Mouse (Mus musculus): ENCODE measurements at regions not wholly inside any gene's neighbourhood (a gene's known extent, or its start where the extent isn't known, plus 50 kb on each side); places are given as distances from the start of the nearest gene placed in this dataset.
"Not testable (repeated sequence)": the region's sequence is repeated elsewhere in the genome, so short reads cannot be mapped to it uniquely, and the experiment has no call there.

DNA sequence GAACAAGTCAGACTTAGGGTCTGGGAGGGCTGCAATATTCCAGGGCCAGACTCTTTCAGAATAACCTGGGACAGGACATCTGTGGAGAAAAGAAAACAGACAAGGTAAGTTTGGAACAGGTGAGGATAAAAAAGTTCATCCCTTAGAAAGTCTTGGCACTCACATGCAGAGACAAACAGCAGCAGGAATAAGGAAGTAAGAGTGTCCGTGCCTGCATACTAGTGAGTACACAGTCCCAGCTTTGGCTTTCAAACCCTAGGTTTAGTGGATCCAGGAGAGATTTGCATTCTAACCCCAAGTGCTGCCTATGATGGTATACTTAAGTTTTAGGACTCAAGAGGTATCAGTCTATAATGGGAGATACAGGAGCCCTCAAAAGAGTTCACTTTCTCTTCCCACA is 642.9 kb upstream of the Zfp386 start:
- Histone ChIP-seq H3K9me3 (ENCODE audit: control insufficient read depth, low read length) (no peaks in the 10 kb centered on the region), H3K4me3 (ENCODE audit: low read length) (no peak overlapping the region), H3K9ac (ENCODE audit: low read length) (no peak overlapping the region), H3K4me2 (ENCODE audit: low read depth, low read length) (no peak overlapping the region), H3K4me1 (replicated peaks; ENCODE audit: control insufficient read depth, insufficient read depth, low read length) (no peaks in the 10 kb centered on the region), H3K36me3 (ENCODE audit: control insufficient read depth, insufficient read depth, low read length) (no peaks in the 10 kb centered on the region), H3K27me3 (ENCODE audit: control insufficient read depth, insufficient read depth, low read depth, low read length) (no peaks in the 10 kb centered on the region), H3K27ac (ENCODE audit: low read length) (no peak overlapping the region)
- no peak for ATAC-seq (ENCODE audit: low read depth)
- 75% methylated on average over 1 of the region's 1 CpGs for WGBS

DNA sequence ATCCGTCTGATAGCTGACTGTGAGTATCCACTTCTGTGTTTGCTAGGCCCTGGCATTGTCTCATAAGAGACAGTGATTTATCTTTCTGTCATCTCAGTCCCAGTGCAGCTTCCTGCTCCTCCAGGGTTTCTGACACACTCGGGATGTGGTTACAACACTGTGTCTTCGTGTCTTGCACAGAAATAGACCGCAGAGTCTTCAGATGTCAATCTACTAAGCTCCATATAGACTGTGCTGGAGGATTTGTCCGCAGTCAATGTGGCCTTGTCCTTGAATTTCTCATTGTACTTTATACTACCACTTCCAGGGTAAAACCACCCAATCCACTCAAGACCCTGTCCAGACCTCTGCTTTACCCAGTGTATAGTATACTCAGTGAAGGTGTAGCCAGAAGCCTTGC is 601.3 kb upstream of the Zfp386 start:
- H3K4me3 ChIP-seq (ENCODE audit: low read length); H3K9me3 ChIP-seq (ENCODE audit: control insufficient read depth, low read length); ATAC-seq (ENCODE audit: low read depth); H3K27ac ChIP-seq (ENCODE audit: low read length); H3K4me1 ChIP-seq (replicated peaks; ENCODE audit: control insufficient read depth, insufficient read depth, low read length); H3K36me3 ChIP-seq (ENCODE audit: control insufficient read depth, insufficient read depth, low read length); H3K9ac ChIP-seq (ENCODE audit: low read length); H3K27me3 ChIP-seq (ENCODE audit: control insufficient read depth, insufficient read depth, low read depth, low read length); H3K4me2 ChIP-seq (ENCODE audit: low read depth, low read length): not testable (repeated sequence)
- 58% methylated on average over 1 of the region's 5 CpGs for WGBS

DNA sequence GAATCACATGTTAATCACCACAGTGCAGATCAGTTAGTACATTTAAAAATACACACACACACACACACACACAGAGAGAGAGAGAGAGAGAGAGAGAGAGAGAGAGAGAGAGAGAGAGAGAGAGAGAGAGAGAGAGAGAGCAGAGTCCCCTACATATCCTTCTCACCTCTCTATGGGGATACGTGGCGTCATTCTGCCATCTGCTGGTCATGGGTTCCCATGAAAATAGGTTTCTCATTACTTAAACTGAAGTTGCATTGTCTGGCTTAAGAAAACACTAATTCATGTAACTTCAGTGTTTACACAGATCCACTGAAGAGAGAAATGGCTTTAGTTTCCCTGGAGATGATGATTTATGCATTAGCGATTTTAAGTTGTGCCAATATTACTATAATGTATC is 594.9 kb upstream of the Zfp386 start:
- H3K9ac ChIP-seq (ENCODE audit: low read length); H3K9me3 ChIP-seq (ENCODE audit: control insufficient read depth, low read length); H3K4me3 ChIP-seq (ENCODE audit: low read length); ATAC-seq (ENCODE audit: low read depth); H3K36me3 ChIP-seq (ENCODE audit: control insufficient read depth, insufficient read depth, low read length); H3K27ac ChIP-seq (ENCODE audit: low read length); H3K4me2 ChIP-seq (ENCODE audit: low read depth, low read length); H3K27me3 ChIP-seq (ENCODE audit: control insufficient read depth, insufficient read depth, low read depth, low read length); H3K4me1 ChIP-seq (replicated peaks; ENCODE audit: control insufficient read depth, insufficient read depth, low read length): not testable (repeated sequence)
- 59% methylated on average over 3 of the region's 3 CpGs for WGBS

DNA sequence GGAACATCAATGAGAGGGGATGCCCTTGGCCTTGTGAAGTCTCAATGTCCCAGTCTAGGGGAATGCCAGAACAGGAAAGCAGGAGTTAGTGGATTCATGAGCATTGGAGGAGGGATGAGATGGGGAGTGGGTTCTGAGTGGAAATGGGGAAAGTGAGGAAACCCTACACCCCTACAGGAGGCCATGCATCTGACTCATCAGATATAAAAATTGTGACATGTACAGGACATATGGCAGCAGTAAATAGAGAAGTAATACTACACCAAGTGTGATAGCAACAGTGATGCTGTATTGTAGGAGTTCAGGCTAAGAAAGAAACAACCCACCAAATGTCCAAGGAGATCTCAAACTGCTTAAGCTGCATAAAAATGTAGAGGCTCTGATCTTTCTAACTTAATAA is 582.7 kb upstream of the Zfp386 start:
- not testable (repeated sequence) for H3K36me3 ChIP-seq (ENCODE audit: control insufficient read depth, insufficient read depth, low read length); H3K4me3 ChIP-seq (ENCODE audit: low read length); H3K9ac ChIP-seq (ENCODE audit: low read length); H3K9me3 ChIP-seq (ENCODE audit: control insufficient read depth, low read length); H3K4me1 ChIP-seq (replicated peaks; ENCODE audit: control insufficient read depth, insufficient read depth, low read length); H3K27me3 ChIP-seq (ENCODE audit: control insufficient read depth, insufficient read depth, low read depth, low read length); H3K4me2 ChIP-seq (ENCODE audit: low read depth, low read length); H3K27ac ChIP-seq (ENCODE audit: low read length); ATAC-seq (ENCODE audit: low read depth)

DNA sequence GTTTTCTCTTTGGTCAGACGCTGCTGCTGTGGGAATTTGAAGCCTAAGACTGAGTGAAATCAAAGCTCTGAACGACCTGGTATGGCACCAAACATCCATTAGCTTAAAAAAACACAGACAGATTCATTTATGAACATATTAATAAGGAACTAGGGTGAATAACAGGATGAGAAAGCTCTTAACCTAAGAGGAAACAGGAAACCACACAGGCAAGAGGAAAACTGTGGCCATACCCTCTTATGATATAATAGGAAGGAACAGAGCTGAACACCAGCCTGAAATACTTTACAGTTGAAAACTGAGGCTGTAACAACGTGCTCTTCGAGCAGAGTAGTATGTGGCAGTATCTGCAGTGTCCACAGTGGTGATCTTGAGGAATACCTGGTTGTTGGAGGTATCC is 579.5 kb upstream of the Zfp386 start:
- H3K4me3 ChIP-seq (ENCODE audit: low read length); H3K4me1 ChIP-seq (replicated peaks; ENCODE audit: control insufficient read depth, insufficient read depth, low read length); H3K9ac ChIP-seq (ENCODE audit: low read length); H3K27me3 ChIP-seq (ENCODE audit: control insufficient read depth, insufficient read depth, low read depth, low read length); H3K36me3 ChIP-seq (ENCODE audit: control insufficient read depth, insufficient read depth, low read length); H3K9me3 ChIP-seq (ENCODE audit: control insufficient read depth, low read length); H3K27ac ChIP-seq (ENCODE audit: low read length); ATAC-seq (ENCODE audit: low read depth); H3K4me2 ChIP-seq (ENCODE audit: low read depth, low read length): not testable (repeated sequence)
- WGBS = 30% methylated on average over 4 of the region's 4 CpGs

DNA sequence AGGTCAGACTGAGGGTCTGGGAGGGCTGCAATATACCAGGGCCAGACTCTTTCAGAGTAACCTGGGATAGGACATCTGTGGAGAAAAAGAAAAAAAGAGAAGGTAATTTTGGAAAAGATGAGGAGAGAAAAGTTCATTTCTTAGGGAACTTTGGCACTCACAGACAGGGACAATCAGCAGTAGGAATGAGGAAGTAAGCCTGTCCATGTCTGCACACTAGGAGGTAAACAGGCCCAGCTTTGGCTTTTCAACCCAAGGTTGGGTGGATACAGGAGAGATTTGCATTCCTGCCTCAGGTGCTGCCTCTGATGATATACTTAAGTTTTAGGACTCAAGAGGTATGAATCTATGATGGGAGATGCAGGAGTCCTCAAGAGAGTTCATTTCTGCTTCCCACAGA is 579.0 kb upstream of the Zfp386 start:
- not testable (repeated sequence) for ATAC-seq (ENCODE audit: low read depth); H3K4me3 ChIP-seq (ENCODE audit: low read length); H3K36me3 ChIP-seq (ENCODE audit: control insufficient read depth, insufficient read depth, low read length); H3K9ac ChIP-seq (ENCODE audit: low read length); H3K4me1 ChIP-seq (replicated peaks; ENCODE audit: control insufficient read depth, insufficient read depth, low read length); H3K27ac ChIP-seq (ENCODE audit: low read length); H3K9me3 ChIP-seq (ENCODE audit: control insufficient read depth, low read length); H3K4me2 ChIP-seq (ENCODE audit: low read depth, low read length); H3K27me3 ChIP-seq (ENCODE audit: control insufficient read depth, insufficient read depth, low read depth, low read length)

DNA sequence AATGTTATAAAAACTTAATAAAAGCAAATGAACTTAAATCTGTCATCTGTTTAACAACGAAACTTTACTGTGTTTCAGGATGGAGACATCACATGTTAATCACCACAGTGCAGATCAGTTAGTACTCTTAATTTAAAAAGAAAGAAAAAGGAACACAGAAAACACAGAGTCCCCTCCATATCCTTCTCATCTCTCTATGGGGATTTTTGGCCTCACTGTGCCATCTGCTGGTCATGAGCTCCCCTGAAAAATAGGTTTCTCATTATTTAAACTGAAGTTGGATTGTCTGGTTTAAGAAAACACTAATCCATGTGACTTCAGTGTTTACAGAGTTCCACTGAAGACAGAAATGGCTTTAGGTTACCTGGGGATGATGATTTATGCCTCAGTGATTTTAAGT is 548.7 kb upstream of the Zfp386 start:
- Histone ChIP-seq H3K27ac (ENCODE audit: low read length) (no peak overlapping the region), H3K4me2 (ENCODE audit: low read depth, low read length) (no peak overlapping the region), H3K9ac (ENCODE audit: low read length) (no peak overlapping the region), H3K4me3 (ENCODE audit: low read length) (no peak overlapping the region), H3K9me3 (ENCODE audit: control insufficient read depth, low read length) (no peaks in the 10 kb centered on the region), H3K36me3 (ENCODE audit: control insufficient read depth, insufficient read depth, low read length) (no peaks in the 10 kb centered on the region), H3K4me1 (replicated peaks; ENCODE audit: control insufficient read depth, insufficient read depth, low read length) (no peaks in the 10 kb centered on the region), H3K27me3 (ENCODE audit: control insufficient read depth, insufficient read depth, low read depth, low read length) (no peaks in the 10 kb centered on the region)
- WGBS = 56% methylated on average over 1 of the region's 1 CpGs
- no peak for ATAC-seq (ENCODE audit: low read depth)

DNA sequence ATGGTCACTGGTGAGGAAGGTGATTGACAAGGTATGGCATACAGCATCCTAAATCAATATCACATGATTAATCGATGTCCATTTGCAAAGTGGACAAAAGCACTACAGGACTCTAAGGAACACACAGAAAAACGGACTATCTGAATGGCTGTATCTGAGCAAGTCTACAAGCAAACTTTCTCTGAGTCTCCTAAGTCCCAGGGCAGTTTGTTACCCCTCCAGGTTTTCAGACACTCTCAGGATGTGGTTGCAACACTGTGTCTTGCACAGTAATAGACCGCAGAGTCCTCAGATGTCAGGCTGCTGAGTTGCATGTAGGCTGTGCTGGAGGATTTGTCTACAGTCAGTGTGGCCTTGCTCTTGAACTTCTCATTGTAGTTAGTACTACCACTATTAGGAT is 540.2 kb upstream of the Zfp386 start:
- 62% methylated on average over 3 of the region's 3 CpGs for WGBS
- not testable (repeated sequence) for H3K9ac ChIP-seq (ENCODE audit: low read length); ATAC-seq (ENCODE audit: low read depth)

DNA sequence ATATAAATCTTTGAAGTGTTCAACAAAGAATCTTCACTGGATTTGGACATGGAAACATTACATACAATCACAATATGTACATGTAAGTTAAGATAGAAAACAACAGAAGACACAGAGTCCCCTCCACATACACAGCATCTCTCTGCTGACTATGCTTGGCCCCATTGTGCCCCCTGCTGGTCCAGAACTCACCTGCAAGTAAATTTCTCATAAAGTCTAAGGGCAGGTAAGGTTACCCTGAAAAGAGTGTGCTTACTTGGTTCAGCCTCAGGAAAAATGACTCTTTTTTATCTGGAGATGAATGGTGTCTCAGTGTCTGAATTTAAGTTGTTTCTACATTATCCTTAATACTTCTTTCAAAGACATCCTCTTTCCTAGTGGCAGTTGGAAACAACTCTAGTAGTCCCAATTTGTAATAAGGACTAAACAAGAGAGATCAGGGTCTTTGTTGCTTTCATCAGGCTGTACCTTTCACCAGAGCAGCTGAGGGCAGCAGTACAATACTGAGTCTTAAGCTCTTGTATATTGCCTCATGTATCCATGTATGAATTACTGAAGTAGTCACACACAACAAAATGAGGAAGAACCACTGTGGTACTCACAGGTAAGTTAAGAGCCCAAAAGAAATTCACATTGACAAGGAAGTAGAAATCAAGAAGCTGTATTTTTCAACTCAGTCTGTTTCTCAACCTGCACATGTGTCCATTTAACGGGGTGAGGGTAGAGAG is 538.7 kb upstream of the Zfp386 start:
- not testable (repeated sequence) for H3K4me1 ChIP-seq (replicated peaks; ENCODE audit: control insufficient read depth, insufficient read depth, low read length); H3K4me2 ChIP-seq (ENCODE audit: low read depth, low read length); H3K36me3 ChIP-seq (ENCODE audit: control insufficient read depth, insufficient read depth, low read length); H3K9me3 ChIP-seq (ENCODE audit: control insufficient read depth, low read length); H3K9ac ChIP-seq (ENCODE audit: low read length); H3K27ac ChIP-seq (ENCODE audit: low read length); ATAC-seq (ENCODE audit: low read depth); H3K27me3 ChIP-seq (ENCODE audit: control insufficient read depth, insufficient read depth, low read depth, low read length); H3K4me3 ChIP-seq (ENCODE audit: low read length)
- 38% methylated on average over 1 of the region's 1 CpGs for WGBS

More for the DNA sequence above, 540.2 kb upstream of the Zfp386 start:
- not testable (repeated sequence) for H3K4me3 ChIP-seq (ENCODE audit: low read length); H3K27me3 ChIP-seq (ENCODE audit: control insufficient read depth, insufficient read depth, low read depth, low read length); H3K4me2 ChIP-seq (ENCODE audit: low read depth, low read length); H3K27ac ChIP-seq (ENCODE audit: low read length); H3K4me1 ChIP-seq (replicated peaks; ENCODE audit: control insufficient read depth, insufficient read depth, low read length); H3K36me3 ChIP-seq (ENCODE audit: control insufficient read depth, insufficient read depth, low read length); H3K9me3 ChIP-seq (ENCODE audit: control insufficient read depth, low read length)
